Mouse (Mus musculus): Measurements from ENCODE around the gene Spaar.

The Spaar gene

DNA sequence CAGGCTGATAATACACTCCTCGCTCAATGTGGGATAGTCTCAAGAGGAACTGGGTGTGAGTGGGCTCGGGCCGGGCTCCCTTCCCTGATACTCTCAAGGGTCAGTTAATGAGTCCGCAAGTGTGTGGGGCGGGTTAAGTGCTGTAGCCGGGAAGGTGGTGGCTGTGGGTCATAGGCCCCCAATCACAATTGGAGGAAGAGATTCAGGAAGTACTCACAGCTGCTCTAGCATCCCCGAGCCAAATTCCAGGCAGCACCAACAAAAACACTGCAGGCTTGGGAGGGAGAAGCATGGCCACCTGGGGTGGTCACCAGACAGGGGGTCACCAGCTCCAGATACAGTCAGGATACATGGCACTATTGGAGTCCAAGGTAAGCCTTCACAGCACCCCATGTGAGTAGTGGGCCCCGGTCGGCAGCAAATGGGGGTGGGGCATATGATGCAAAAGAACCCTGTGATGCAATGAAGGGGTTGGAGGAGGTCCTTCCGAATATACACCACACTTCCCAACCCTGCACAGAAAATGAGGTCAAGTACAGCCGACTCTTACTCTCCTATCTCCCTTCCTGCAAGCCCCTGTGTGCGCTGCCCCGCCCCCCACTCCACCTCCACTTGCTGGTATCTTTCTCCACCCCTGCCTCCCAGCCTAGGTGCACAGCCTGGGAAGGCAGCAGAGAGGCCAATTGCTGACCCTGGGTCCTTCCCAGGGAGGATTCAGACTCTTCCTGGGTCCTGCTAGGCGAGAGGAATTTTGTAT is at the start of gene Spaar:
Gene Spaar, plus strand, starts transcription at position 241 of the 757 bp plus-strand sequence.
- DNase-seq (ENCODE audit: low spot score): no peak

- DNase-seq (ENCODE audit: low spot score): no peak
These were observed 39.8 kb upstream of the Spaar start for GRCm38 (mm10) chr4:43690021-43690420.

DNA sequence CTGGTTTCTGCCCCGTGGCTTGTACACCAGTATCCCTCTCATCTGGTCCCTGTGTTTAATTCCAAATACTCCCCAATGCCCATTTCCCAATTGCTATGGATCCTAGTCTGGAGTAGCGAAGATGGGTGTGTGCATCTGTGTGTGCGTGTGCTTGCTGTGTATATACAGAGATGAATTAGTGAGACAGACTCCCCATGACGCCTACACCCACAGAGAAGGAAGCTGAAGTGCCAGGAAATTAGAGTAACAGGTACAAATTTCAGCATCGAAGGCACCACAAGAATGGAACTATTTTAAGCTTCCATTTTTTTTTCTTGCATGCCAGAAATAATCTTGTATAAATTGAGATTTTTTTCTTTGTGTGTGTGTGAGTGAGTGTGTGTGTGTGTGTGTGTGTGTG is 38.8 kb upstream of the Spaar start:
- no peak for DNase-seq (ENCODE audit: low spot score)

DNA sequence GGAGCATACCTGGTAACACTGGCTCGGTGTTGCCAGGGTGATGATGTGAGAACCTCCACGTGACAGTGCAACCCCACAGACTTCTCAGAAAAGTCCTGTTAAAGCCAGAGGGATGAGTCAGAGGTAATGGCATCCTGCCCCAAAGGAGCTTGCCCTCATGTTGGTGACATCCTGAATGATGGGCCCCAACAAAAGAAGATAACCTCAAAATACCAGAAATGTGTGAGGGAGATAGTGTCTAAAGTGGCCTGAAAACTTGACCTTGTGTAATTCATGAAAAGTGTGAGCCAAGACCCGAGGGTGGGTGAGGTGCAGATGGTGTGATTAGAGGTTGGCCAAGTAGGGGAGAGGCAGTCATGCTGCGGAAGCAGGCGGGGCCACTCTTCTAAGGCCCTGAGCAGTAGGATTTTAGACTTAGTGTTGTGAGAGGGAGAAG is 36.0 kb upstream of the Spaar start:
- DNase-seq (ENCODE audit: low spot score): no peak

DNA sequence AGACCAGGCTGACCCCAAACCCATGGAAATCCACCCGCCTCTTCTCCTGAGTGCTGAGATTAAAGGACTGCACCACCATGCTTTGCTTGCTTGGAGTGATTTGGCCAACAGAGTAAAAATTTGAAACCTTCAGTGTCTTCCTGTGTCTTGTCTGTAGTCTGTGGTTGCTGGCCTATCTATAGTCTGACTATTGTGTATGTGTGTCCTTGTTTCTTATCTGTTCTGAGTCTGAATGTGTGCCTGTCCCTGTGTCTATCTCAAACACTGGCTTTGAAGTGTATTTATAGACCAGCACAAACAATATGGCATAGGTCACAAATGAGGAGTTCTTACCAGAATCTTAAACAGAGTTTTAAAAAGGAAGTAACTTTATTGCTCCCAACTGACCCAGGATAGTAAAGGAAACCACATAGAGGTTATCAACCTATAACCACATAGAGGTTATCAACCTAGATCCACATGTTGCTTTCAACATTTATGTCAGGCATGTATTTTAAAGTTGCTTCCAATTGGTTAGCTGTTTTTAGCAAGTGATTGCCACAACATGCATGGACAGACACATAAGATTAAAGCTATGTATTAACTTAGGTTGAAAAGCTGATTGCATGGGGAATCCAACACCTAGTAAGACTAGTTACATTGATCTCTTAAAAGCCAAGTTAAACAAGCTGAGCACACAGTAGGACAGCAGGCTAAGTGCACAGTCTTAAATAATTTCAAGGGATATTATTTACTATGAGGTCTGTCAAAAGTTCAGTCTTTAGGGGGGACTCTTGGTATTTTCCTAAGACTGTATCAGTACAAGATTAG is 35.2 kb upstream of the Spaar start:
- DNase-seq (ENCODE audit: low spot score): no peak

GRCm38 (mm10) chr4:43695249-43695671 is 34.6 kb upstream of the Spaar start:
- DNase-seq (ENCODE audit: low spot score): no peak

- DNase-seq (ENCODE audit: low spot score): no peak
These were observed 33.3 kb upstream of the Spaar start for GRCm38 (mm10) chr4:43696561-43696960.

GRCm38 (mm10) chr4:43700707-43701106 is 29.1 kb upstream of the Spaar start, which contains the start of gene Olfr70:
Gene Olfr70, minus strand, starts transcription at chr4:43700807.
- no peak for DNase-seq (ENCODE audit: low spot score)

GRCm38 (mm10) chr4:43703439-43703838 is 26.4 kb upstream of the Spaar start:
- DNase-seq (ENCODE audit: low spot score): no peak

- no peak for DNase-seq (ENCODE audit: low spot score)
These were observed 26.0 kb upstream of the Spaar start for GRCm38 (mm10) chr4:43703851-43704250.

DNA sequence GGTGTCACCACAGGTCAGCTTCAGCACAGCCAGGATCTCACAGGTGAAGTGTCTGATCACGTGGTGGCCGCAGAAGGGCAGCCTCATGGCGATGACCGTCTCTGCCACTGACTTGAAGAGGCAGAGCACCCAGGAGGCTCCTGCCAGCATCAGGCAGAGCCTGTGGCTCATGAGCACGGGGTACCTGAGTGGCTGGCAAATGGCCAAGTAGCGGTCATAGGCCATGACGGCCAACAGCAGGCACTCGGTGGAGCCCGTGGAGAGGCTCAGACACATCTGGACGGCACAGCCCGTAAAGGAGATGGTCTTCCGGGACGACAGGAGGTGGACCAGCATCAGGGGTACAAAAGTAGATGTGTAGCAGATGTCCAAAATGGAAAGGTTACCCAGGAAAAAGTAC is 23.8 kb upstream of the Spaar start:
- no peak for DNase-seq (ENCODE audit: low spot score)

GRCm38 (mm10) chr4:43709869-43710268 is 20.0 kb upstream of the Spaar start, which contains the start of gene Olfr71:
Gene Olfr71, minus strand, starts transcription at chr4:43710255.
- DNase-seq (ENCODE audit: low spot score): no peak

- peak; percentile 61 for DNase-seq (ENCODE audit: low spot score)
These were observed 18.0 kb upstream of the Spaar start for GRCm38 (mm10) chr4:43711821-43712220.

- no peak for DNase-seq (ENCODE audit: low spot score)
These were observed 16.1 kb upstream of the Spaar start for GRCm38 (mm10) chr4:43713652-43714219.

GRCm38 (mm10) chr4:43720491-43721228 is 9.2 kb upstream of the Spaar start:
- no peak for DNase-seq (ENCODE audit: low spot score)

DNA sequence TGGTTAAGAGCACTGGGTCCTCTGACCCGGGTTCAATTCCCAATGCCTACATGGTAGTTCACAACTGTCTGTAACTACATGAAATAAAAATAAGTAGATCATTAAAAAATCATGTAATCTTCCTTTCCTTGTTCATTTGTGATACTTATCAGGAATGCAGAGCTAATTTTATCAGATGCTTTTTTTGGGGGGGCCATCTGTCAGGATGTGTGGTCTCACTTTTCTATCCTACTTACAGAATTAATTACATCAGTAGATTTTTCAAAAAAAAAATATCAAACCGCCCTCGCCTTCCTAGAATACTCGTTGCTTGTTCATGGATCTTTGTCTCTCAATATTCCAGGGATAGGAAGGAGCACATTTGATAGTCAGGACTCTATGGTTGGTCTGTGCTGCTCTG is 7.6 kb upstream of the Spaar start:
- DNase-seq (ENCODE audit: low spot score): no peak

DNA sequence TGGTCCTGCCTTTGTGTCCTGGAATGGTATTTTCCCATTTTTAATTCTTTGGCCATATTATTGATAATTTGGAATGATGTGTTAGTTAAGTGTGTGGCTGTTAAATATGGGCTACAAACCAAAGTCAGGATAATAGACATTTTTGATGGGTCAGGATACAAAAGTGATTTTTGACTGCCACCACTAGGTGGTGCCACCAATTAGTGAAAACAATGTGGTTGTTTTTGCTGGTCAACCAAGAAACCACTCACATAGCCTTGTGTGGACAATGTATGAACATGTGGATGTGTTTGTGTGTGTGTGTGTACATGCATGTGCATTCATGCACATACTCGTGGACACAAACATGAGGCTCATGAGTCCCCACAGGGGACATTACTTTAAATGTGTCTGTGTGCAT is 5.1 kb upstream of the Spaar start:
- no peak for DNase-seq (ENCODE audit: low spot score)

- no peak for DNase-seq (ENCODE audit: low spot score)
These were observed 3.4 kb upstream of the Spaar start for GRCm38 (mm10) chr4:43726228-43726993.

GRCm38 (mm10) chr4:43726995-43727394 is 2.8 kb upstream of the Spaar start, which contains the start of gene Hrct1:
Gene Hrct1, plus strand, starts transcription at chr4:43727188.
- DNase-seq (ENCODE audit: low spot score): no peak

DNA sequence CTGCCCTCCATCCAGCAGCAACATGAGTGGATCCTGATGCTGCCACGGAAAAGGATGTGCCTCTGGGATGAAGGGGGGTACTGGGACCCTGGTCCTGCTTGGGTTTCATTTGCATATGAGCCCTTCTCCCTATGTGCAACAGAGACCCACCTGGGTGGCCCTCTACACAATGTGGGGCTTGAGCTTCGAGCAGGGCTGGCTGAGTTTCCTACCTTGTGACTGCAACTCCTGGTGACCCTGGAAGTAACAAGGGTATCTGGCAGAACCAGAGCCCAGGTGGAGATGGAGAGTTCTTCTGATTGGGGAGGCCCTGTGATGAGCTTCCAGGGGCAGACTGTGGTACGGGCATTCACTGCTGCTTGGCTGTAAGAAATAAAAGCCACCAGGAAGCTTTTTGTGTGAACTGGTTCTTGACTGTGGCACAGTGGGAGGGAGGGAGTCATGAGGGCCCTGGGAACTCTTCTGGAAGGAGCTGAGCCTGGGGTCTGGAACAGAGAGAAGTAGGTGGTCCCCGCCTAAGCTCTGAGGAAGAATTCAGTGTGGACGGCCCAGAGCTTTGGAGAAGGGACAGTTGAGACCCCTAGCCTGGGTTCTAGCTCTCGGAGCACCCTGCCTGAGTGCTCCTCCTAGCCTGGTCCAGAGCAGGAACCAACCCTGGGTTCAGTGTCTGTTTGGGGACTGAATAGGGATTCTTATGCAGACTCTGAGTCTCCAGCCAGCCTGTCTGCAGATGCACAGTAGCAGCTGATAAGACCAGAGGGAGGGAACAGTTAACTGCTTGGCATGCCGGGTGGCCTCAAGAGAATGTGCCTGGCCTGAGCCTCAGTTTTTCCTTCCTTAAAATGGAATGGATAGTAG is 1.9 kb upstream of the Spaar start:
- DNase-seq (ENCODE audit: low spot score): no peak
